Mouse (Mus musculus) neural tube, embryonic 14.5 days (tissue): ENCODE measurements at regions not wholly inside any gene's neighbourhood (a gene's known extent, or its start where the extent isn't known, plus 50 kb on each side); places are given as distances from the start of the nearest gene placed in this dataset. TPM values are rescaled to one million over a fixed set of nuclear protein-coding genes. Genes with fewer than 3 reads are reported as not detected.

ENCODE experiments used
- ATAC-seq: fragments of 200-750 bp; cut with Nextera tagmentation; 2 replicates; pipeline ENCODE4 v1.8.0; 2017; ENCODE audit warnings: low read depth, mild to moderate bottlenecking, moderate TSS enrichment, moderate library complexity
- H3K27ac ChIP-seq: fragments of 300-500 bp; sonication (generic); 2 replicates; pipeline ENCODE4 v1.5.1; 2014; ENCODE audit warnings: low read depth, mild to moderate bottlenecking, control low read depth, low read length, moderate library complexity, mixed read lengths
- H3K27me3 ChIP-seq: fragments of 300-500 bp; sonication (generic); 2 replicates; pipeline ENCODE4 v1.6.1; 2014; ENCODE audit warnings: low read length; ENCODE audit not compliant: control insufficient read depth, insufficient read depth
- H3K36me3 ChIP-seq: fragments of 300-500 bp; sonication (generic); 2 replicates; pipeline ENCODE4 v1.6.1; 2014; ENCODE audit warnings: low read length, mixed read lengths; ENCODE audit not compliant: control insufficient read depth, insufficient read depth
- H3K4me1 ChIP-seq: fragments of 300-500 bp; sonication (generic); 2 replicates; pipeline ENCODE4 v1.6.1; 2014; ENCODE audit warnings: low read length; ENCODE audit not compliant: control insufficient read depth, insufficient read depth
- H3K4me2 ChIP-seq: fragments of 300-500 bp; sonication (generic); 2 replicates; pipeline ENCODE4 v1.6.1; 2014; ENCODE audit warnings: mild to moderate bottlenecking, low read depth, low read length, control low read depth
- H3K4me3 ChIP-seq: fragments of 300-500 bp; sonication (generic); 2 replicates; pipeline ENCODE4 v1.5.1; 2014; ENCODE audit warnings: low read depth, low read length, control low read depth, mixed read lengths
- H3K9ac ChIP-seq: fragments of 300-500 bp; sonication (generic); replicated peaks from 2 replicates; pipeline ENCODE4 v1.6.1; 2014; ENCODE audit warnings: low read depth, mild to moderate bottlenecking, control low read depth, low read length, mixed read lengths
- H3K9me3 ChIP-seq: fragments of 300-500 bp; sonication (generic); 2 replicates; pipeline ENCODE4 v1.6.1; 2016; ENCODE audit warnings: low read length; ENCODE audit not compliant: control insufficient read depth
- WGBS: fragments of 180-500 bp; shearing (Covaris S2); extraction: QIAGEN DNeasy Blood & Tissue Kit; methylation state at CpG from one replicate; pipeline ENCODE4 v1.1.7; 2014; 5-methylcytosine and 5-hydroxymethylcytosine counted together
- microRNA-seq: library from miRNA; unstranded; fragments of <30 nt; microRNA quantifications from one replicate; pipeline ENCODE4, GENCODE M21; 2016

DNA sequence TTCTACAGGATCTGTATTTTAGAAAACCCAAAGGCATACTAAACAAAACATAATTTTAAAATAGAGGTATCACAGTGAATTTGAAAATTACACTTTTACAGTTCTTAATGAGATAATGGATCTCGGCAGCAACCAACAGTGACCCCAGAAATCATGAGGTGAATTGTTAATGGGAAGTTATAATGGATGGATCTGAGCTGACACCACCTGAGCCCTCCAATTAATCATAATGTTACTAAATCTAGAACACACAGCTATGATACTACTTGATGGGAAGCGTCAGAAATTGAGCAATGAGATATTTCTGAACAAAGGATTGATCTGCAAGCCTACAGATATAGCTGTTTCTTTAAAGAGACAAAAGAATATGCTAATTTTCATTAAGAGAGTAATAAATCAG lies 75.2 kb upstream of the Pex5l start:
- WGBS, result 38% methylated on average over 2 of the region's 2 CpGs
- Histone ChIP-seq H3K27ac (no peak overlapping the region), H3K9ac (no peak overlapping the region), H3K4me3 (no peak overlapping the region), H3K36me3 (no peaks in the 10 kb centered on the region), H3K9me3 (no peaks in the 10 kb centered on the region), H3K4me1 (no peaks in the 10 kb centered on the region), H3K27me3 (no peaks in the 10 kb centered on the region), H3K4me2 (no peak overlapping the region)
- ATAC-seq, result no peak

DNA sequence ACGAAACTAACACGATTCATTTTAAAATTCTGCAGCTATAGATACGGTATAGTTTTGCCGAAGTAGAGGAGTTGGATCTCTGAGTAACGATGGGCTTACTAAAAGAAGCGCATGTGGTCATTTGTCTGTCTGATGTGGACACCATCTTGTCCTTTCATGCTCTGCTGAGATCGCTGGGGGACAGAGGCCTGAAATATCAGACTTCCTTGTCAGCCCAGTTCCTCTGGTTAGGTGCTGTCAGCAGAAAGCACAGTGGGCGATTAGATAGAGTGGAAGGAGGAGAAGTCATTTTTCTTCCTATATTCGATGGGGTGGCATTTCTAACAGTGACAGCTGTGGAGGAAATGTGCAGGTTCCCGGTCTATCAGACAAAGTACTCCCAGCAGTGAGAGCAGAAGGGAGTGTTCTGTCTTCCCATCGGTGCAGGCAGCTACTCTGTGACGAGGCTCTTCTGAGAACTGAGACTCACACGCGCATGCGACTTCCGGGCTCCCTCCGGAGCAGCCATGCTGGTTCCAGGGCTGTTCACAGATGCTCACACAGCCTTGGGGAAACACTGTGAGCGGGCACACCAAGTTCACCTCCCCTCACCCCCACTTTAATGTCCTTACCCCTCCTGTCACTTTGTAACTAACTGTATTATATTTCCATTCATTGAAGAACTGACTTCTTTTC lies 74.5 kb upstream of the Pex5l start:
- 53% methylated on average over 18 of the region's 18 CpGs for WGBS
- H3K27ac ChIP-seq, result peak overlapping the region; percentile 12; the same call in 1 of the 2 replicates
- peak; percentile 94 for ATAC-seq

DNA sequence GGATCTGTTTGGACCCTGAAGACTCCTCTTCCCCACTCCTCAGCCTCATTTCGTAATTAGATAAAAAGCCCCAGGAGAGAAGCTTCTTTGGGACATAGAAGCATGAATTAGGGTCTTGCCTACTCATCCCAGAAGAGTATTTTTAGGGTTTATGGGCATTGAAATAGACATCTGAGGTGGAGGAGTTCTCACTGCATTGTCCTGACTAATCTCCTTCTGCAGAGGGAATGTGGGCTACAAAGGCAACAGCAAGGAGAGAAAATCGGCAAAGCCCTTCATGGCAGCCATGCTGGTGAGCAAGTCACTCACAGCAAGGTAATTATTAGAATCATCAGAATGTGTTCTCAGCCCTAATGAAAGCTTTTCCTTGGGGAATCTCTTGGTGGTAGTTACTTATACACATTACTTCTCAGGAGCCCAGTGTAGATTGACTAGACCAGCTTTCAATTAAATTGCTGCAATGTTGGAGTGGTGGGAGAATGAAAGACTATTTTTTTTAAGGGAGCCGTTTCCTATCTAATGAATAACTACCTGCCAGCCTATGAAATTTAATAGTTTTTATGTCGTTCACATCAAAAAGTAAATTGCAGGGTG lies 68.3 kb upstream of the Pex5l start:
- Histone ChIP-seq H3K27ac (no peak overlapping the region), H3K4me2 (no peak overlapping the region), H3K9ac (no peak overlapping the region), H3K27me3 (no peaks in the 10 kb centered on the region), H3K36me3 (no peaks in the 10 kb centered on the region), H3K9me3 (no peaks in the 10 kb centered on the region), H3K4me3 (no peak overlapping the region), H3K4me1 (no peaks in the 10 kb centered on the region)
- 73% methylated on average over 4 of the region's 4 CpGs for WGBS
- ATAC-seq, result no peak

More for the DNA sequence above, 74.5 kb upstream of the Pex5l start:
- Histone ChIP-seq H3K9me3 (no peaks in the 10 kb centered on the region), H3K4me3 (no peak overlapping the region), H3K9ac (no peak overlapping the region), H3K27me3 (no peaks in the 10 kb centered on the region), H3K4me1 (no peaks in the 10 kb centered on the region), H3K4me2 (no peak overlapping the region; the same call in 1 of the 2 replicates), H3K36me3 (no peaks in the 10 kb centered on the region)

Small RNA genes in the stretch of these regions (microRNA-seq; reads per million reads assigned to microRNA genes)
- gene Gm27974, result not detected
